Mouse (Mus musculus) T-helper 17 cell (primary cell): ENCODE data around the gene Usp31.

Source experiments
- in situ Hi-C, 2 experiments: fragments of 300-600 bp; cut with MboI, MseI; formaldehyde crosslinking; loops; 1 replicate in 1 of 2; 2 replicates in 1 of 2; pipeline ENCODE4 v1.15.1; 2025; ENCODE audit warnings: high pct_unique_total_duplicates in 2 of 2

The Usp31 gene

DNA sequence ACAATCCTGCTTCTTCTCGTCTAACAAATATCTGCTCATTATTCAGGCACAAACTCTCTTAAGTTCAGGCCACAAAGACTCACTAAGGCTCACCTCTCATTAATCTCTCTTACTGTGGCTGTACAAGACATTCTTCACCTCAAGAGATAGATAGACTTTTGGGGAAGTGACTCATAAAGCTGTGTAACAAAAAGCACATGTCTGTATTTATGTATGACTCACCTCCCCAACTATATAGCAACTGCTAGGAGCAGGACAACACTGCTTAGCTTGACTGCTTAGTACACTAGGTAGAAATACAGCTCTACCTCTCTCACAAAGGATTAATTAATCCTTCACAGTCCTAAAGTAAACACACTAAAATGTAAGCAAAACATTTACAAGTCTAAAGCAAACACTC is 46.3 kb downstream of the Usp31 start:
- in situ Hi-C loops, result no loop called here

DNA sequence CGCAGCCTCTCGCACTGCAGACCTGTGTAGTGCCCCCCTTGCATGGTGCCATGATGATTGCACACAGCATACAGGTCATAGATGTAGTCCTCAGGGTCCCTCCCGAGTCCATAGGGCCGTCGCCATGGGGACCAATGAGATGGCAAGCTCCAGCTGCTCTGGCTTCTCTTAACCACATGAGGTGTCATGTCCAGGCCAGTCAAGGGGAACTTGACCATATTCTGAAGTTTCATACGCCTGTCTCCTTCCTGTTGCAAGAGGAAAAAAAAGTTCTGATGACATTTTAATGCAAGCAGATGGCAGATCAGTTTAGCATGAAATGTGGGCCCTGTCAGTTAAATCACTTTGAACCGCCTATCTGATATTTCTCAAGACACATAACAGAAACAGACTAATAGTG is 48.2 kb downstream of the Usp31 start:
- in situ Hi-C loops, result no loop called here

DNA sequence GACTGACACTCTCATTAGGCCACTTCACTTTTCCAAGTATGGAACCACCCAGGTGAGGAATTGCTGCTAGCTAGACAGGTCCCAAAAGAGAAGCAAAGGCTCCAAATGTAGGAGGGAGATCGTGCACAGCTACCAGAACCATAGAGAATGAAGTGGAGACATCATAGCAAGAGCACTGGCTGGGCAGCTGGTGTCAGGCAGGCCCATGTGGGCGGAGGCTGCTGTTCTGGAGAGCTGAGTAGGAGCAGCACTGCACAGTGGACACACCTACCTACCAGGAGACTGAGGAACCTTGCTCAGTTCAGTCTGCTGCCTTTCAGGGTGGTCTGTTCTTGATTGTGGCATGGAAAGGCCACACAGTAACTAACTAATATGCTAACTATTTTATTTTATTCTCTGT is 52.4 kb downstream of the Usp31 start:
- in situ Hi-C loops, result no loop called here

DNA sequence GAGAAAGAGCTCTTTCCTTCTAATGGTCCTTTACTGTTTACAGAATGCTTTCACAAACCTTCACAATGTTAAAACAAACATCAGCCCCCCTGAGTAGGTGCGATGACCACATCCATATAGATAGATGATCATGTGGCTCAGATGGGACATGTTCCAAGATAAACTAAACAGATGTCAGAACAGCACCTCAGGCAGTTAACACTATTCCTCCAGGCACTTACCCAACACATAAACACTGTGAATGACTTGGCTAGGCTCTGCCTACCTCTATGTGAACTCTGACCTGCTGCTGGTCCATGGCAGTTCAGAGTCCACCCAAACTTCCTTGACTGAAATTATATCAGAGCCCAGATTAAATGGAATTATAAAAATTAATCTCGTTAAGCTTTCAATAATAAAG is 54.4 kb downstream of the Usp31 start:
- in situ Hi-C loops, result no loop called here

DNA sequence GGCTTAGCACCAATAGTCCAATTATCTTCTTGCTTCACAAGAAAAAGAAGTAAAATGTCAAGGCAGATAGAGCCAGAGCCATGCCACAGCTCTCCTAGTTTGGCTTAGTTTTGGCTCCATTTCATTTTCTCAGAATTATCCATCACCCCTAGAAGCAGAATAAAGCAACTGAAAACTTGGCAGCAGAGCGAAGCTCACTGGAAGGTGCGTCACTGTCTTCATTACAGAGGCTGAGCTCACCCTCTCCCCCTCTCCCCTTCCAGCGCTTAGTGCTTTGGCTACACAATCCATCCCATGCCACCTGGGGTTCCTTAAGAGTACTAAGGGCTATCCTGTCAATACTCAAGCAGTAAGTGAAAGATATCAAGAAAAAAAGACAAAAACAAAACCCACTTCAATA is 56.3 kb downstream of the Usp31 start:
- in situ Hi-C loops, result no loop called here

DNA sequence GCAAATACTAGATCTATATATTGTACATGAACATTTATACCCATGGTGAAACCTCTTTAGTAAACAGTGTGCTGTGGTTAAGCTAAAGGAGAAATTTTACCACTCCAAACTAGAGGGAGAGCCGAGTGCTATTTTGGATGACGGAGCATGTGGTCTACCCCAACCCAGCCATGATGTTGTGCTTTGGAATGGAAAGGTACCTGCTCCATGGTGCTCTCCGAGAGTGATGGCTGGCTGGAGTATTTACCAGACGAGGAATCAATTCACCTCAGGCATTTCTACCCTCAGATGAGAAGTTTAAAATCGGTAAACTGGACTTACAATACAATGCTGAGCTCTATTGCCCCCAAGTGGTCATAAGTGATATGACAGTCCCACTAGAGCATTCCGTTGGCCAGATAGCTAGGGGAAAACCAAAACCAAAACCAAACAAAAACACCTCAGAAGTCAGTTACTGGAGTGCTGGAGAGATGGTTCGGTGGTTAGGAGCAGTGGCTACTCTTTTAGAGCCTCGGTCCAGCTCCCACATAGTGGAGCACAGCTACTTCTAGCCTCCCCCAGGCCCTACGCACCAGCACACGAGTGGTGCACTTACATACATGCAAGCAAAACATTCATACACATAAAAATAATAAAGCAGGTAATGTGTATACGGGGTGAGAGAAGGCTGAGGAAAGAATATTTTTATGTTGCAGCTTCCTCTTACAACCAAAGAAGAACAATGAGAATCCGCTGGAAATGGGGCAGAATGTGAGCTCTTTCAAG is 65.9 kb downstream of the Usp31 start:
- in situ Hi-C loops, result no loop called here

- in situ Hi-C loops, result loop anchor here in 1 of 2 experiments (10.0 kb wide), 1 partner anchor 1168 kb away; no protein-coding TSS in a partner anchor
Observed at GRCm38 (mm10) chr7:121636732-121637131, 70.3 kb downstream of the Usp31 start.

- in situ Hi-C loops, result loop anchor here in 1 of 2 experiments (10.0 kb wide), 1 partner anchor 1171 kb away; no protein-coding TSS in a partner anchor
Observed at GRCm38 (mm10) chr7:121634236-121634635, 72.8 kb downstream of the Usp31 start.

GRCm38 (mm10) chr7:121622835-121623420 is 84.1 kb downstream of the Usp31 start:
- in situ Hi-C loops, result loop anchor here in 1 of 2 experiments (5.0 kb wide), 1 partner anchor 101 kb away; no protein-coding TSS in a partner anchor

- in situ Hi-C loops, result loop anchor here in 1 of 2 experiments (5.0 kb wide), 1 partner anchor 100 kb away; no protein-coding TSS in a partner anchor
Observed at GRCm38 (mm10) chr7:121622433-121622832, 84.6 kb downstream of the Usp31 start.

DNA sequence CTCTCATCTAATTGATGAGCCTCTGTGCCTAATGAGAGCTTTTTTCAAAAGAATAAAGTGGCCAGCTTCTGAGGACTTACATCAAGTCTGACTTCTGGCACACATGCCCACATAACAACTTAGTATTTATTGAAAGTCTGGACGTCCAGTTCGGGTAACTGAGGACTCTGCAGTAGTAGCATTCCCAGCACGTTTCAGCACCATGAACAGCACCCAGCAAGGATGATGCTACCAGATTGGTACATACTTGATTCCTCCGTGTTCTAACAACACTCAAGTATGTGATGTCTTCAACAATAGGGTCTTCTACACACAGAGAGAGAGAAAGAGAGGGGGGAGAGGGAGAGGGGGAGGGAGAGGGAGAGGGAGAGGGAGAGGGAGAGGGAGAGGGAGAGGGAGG is 105.4 kb downstream of the Usp31 start:
- in situ Hi-C loops, result no loop called here

DNA sequence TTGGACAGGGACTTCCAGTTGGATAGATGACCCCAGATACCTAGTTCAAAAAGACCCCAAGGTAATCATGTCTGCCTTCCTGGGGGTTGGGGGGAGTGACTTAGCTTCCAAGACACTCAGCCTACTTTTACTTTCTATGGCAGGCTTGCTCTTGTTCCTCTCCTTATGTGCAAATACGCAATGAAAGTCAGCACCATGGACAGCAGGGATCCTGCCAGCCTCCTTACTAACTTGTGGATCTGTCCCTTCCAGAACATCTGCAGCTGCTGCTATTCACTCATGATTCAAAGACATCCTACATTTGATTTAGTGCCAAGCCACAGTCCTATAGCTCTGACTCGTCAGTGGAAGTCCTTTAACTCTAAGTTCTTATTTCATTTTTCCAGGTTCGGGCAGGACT is 110.7 kb downstream of the Usp31 start:
- in situ Hi-C loops, result no loop called here

- in situ Hi-C loops, result no loop called here
Observed at GRCm38 (mm10) chr7:121595496-121595895, 111.6 kb downstream of the Usp31 start.

DNA sequence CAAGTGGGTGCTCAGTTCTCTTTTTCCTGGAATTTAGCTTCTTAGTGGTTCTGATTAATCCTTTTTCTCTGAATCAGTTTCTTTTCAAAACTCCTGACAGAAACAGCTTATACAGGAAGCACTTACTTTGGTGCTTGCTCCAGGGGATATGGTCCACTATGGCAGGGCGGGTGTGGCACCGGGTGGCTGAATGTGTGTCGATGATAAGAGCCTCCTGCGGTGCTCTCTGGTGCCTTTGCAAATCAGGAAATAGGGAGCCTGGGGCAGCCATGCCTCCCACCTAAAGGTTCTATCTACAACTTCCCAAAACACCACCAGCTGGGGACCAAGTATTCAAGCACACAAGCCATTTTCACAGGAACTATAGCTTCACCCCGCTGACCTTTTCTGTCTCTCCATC is 112.0 kb downstream of the Usp31 start:
- in situ Hi-C loops, result no loop called here

DNA sequence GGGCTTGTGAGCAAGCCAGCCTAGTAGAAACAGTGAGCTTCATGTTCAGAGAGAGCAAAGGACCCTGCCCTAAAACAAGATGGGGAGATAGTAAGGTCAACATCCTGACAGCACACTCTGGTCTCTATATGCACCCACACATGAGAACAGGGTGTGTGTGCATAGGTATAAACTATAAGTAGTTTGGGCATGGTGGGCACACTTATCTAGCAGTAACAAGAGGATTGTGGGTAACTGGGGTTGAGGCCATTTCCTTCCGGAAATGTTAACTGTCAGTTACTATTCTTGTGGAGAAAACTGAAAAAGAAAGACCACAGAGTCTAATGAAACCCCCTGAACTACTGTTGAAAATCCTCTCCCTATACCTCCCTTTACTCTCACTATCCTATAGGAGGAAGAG is 112.4 kb downstream of the Usp31 start:
- in situ Hi-C loops, result no loop called here
